Mouse (Mus musculus): ENCODE data around the gene Nbl1. TPM values are rescaled to one million over a fixed set of nuclear protein-coding genes. Genes with fewer than 3 reads are reported as not detected.

The Nbl1 gene
- polyA plus RNA-seq, 1 experiment from 2014 or later: 57.4 TPM

DNA sequence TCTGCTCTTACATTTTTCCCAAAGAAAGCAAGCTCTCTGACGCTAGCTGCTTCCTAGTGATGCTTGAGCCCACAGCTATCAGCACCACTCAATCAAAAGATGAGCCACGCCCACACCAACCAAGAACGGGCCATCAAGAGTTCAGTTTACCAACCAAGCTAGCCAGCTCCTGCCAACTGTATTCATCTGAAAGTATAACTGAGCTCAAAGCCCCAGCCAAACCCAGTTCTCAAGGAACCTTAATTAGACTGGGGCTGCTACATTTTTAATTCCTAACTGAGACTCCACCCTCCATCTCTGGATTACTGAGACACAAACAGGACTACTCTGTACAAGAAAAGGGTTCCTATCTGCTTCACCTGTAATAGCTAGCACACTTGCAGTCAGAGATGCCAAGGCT lies 18.1 kb upstream of the Nbl1 start:
- H3K9ac ChIP-seq (ENCODE audit: low read length): no peak overlapping the region
- H3K4me3 ChIP-seq (ENCODE audit: low read length): no peak overlapping the region
- ATAC-seq (ENCODE audit: low read depth): peak; percentile 32; the same call in 1 of the 2 replicates
- no peaks in the 10 kb centered on the region for H3K27me3 ChIP-seq (ENCODE audit: control insufficient read depth, insufficient read depth, low read depth, low read length)
- H3K4me2 ChIP-seq (ENCODE audit: low read depth, low read length): no peak overlapping the region
- whole genome bisulfite sequencing: 35% methylated on average over 3 of the region's 3 CpGs
- H3K36me3 ChIP-seq (ENCODE audit: control insufficient read depth, insufficient read depth, low read length): no peaks in the 10 kb centered on the region
- no peaks in the 10 kb centered on the region for H3K9me3 ChIP-seq (ENCODE audit: control insufficient read depth, low read length)
- H3K4me1 ChIP-seq (replicated peaks; ENCODE audit: control insufficient read depth, insufficient read depth, low read length): peaks cover 17% of the 10 kb centered on the region
- H3K27ac ChIP-seq (ENCODE audit: low read length): peak overlapping the region; percentile 60

DNA sequence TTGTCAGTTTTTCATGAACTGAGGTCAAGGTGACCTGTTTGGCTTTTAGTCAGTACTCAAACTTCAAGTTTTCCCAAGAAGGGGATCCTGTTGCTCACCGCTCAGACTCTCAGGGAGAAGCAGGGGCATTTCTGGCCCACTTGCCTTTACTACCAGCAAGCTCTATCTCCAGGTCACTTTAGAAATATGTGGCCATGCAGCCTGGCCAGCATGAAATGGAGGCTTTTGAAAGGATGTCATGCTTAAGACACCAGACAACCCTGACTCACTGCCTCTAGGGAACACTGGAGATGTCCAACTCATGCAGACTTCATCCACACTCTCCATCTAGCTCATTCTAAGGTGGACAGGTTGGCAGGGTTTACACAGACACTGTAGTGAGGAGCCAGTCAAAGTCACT lies 12.7 kb upstream of the Nbl1 start:
- Histone ChIP-seq H3K4me2 (ENCODE audit: low read depth, low read length) (no peak overlapping the region), H3K9me3 (ENCODE audit: control insufficient read depth, low read length) (no peaks in the 10 kb centered on the region), H3K27me3 (ENCODE audit: control insufficient read depth, insufficient read depth, low read depth, low read length) (no peaks in the 10 kb centered on the region), H3K27ac (ENCODE audit: low read length) (no peak overlapping the region), H3K4me3 (ENCODE audit: low read length) (no peak overlapping the region), H3K36me3 (ENCODE audit: control insufficient read depth, insufficient read depth, low read length) (peaks cover 8% of the 10 kb centered on the region), H3K4me1 (replicated peaks; ENCODE audit: control insufficient read depth, insufficient read depth, low read length) (0 out of 2 replicates have a peak, but pooled peaks cover 2% of the 10 kb centered on the region), H3K9ac (ENCODE audit: low read length) (no peak overlapping the region)
- WGBS: 90% methylated on average over 1 of the region's 1 CpGs
- no peak for ATAC-seq (ENCODE audit: low read depth)

DNA sequence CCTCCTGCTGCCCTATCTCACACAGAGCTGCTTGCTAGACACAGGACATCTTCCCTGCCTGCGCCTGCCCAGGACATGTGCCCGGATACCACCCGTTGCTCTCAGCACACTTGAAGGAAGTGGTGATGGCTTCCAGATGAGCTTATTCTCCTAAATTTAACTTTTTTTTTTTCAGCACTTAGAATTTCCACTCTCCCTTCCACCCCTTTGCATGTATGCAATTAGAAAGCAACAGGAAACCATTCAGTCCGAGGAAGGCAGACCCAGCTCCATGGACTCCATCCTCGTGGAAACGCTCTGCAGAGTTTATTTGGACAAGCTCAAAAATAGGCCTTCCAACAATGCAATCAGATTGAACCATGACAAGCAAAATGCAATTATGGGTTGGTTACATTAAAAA lies 8.8 kb upstream of the Nbl1 start:
- H3K9me3 ChIP-seq (ENCODE audit: control insufficient read depth, low read length): no peaks in the 10 kb centered on the region
- H3K27ac ChIP-seq (ENCODE audit: low read length): no peak overlapping the region
- H3K9ac ChIP-seq (ENCODE audit: low read length): no peak overlapping the region
- H3K4me1 ChIP-seq (replicated peaks; ENCODE audit: control insufficient read depth, insufficient read depth, low read length): peaks cover under 1% of the 10 kb centered on the region; the same call in 1 of the 2 replicates
- 67% methylated on average over 6 of the region's 6 CpGs for WGBS
- H3K4me3 ChIP-seq (ENCODE audit: low read length): no peak overlapping the region
- ATAC-seq (ENCODE audit: low read depth): no peak
- no peaks in the 10 kb centered on the region for H3K27me3 ChIP-seq (ENCODE audit: control insufficient read depth, insufficient read depth, low read depth, low read length)
- H3K4me2 ChIP-seq (ENCODE audit: low read depth, low read length): no peak overlapping the region
- H3K36me3 ChIP-seq (ENCODE audit: control insufficient read depth, insufficient read depth, low read length): peaks cover 8% of the 10 kb centered on the region

DNA sequence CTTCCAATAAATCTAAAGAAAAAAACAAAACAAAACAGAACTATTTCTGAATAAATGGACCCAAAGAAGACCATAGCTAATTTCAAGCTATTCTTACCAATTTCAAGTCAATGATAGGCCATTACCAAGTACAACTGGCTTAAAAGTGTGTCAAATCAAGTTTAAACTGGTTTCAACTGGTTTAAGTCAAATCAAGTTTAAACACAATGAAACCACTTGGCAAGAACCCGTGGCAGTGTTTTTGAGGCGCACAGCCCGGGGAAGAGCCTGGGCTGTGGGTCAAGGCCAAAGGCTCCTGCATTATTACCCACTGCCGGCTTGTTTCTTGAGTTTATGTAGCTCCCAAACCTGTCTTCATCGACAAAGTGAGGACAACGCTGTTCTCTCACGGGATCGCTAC lies 7.5 kb upstream of the Nbl1 start:
- WGBS: 85% methylated on average over 8 of the region's 8 CpGs
- ATAC-seq (ENCODE audit: low read depth): no peak
- no peak overlapping the region for H3K27ac ChIP-seq (ENCODE audit: low read length)
- H3K27me3 ChIP-seq (ENCODE audit: control insufficient read depth, insufficient read depth, low read depth, low read length): no peaks in the 10 kb centered on the region
- H3K4me1 ChIP-seq (replicated peaks; ENCODE audit: control insufficient read depth, insufficient read depth, low read length): peaks cover 13% of the 10 kb centered on the region
- peaks cover 8% of the 10 kb centered on the region for H3K36me3 ChIP-seq (ENCODE audit: control insufficient read depth, insufficient read depth, low read length)
- no peak overlapping the region for H3K9ac ChIP-seq (ENCODE audit: low read length)
- H3K9me3 ChIP-seq (ENCODE audit: control insufficient read depth, low read length): no peaks in the 10 kb centered on the region
- H3K4me2 ChIP-seq (ENCODE audit: low read depth, low read length): no peak overlapping the region
- no peak overlapping the region for H3K4me3 ChIP-seq (ENCODE audit: low read length)

DNA sequence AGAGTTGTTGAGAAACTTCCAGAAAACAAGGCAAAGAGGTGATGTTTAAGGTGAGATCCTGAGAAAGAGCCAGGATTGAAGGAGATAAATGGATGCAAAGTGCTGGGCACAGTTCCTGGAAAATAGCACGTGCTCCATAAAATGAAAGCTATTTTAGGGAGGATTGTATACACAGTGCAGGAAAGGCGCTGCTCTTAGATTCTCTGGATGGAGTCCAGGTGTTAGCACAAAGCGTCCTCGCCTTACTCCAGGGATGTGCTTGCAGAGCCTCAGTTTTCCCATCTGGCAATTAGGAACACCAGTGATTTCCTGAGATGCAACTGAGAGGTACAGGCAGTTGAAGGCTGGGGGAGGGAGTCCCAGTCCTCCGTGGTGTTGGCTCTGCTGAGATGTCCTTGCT lies 3.4 kb upstream of the Nbl1 start:
- Histone ChIP-seq H3K9me3 (ENCODE audit: control insufficient read depth, low read length) (no peaks in the 10 kb centered on the region), H3K36me3 (ENCODE audit: control insufficient read depth, insufficient read depth, low read length) (no peaks in the 10 kb centered on the region), H3K9ac (ENCODE audit: low read length) (no peak overlapping the region), H3K4me3 (ENCODE audit: low read length) (no peak overlapping the region), H3K4me2 (ENCODE audit: low read depth, low read length) (no peak overlapping the region), H3K27me3 (ENCODE audit: control insufficient read depth, insufficient read depth, low read depth, low read length) (peaks cover 7% of the 10 kb centered on the region; the same call in 1 of the 2 replicates), H3K27ac (ENCODE audit: low read length) (no peak overlapping the region), H3K4me1 (replicated peaks; ENCODE audit: control insufficient read depth, insufficient read depth, low read length) (peaks cover 23% of the 10 kb centered on the region)
- ATAC-seq (ENCODE audit: low read depth): 0 out of 2 replicates have a peak, but pooled peaks have one; percentile 24
- WGBS: 17% methylated on average over 5 of the region's 5 CpGs

DNA sequence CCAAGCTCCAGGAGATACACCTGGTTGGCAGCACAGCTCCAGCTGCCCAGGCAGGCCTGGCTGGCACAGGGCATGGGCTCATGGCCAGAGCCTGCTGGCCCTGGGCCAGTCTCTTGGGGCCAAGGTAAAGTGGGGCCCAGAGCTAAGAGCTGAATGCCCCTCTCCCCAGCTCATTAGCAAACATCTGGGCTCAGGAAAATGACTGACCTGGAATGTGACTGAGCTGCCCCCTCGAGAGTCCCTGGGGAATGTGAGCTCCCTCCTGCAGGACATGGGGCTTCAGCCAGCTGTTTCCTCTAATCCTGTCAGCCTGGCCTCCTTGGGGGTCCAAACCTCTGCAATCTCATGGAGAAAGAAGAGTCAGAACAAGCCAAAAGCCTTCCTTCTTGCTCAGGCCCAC lies 2.6 kb upstream of the Nbl1 start:
- Histone ChIP-seq H3K27ac (ENCODE audit: low read length) (peak overlapping the region; percentile 78), H3K9ac (ENCODE audit: low read length) (no peak overlapping the region), H3K36me3 (ENCODE audit: control insufficient read depth, insufficient read depth, low read length) (no peaks in the 10 kb centered on the region), H3K4me3 (ENCODE audit: low read length) (no peak overlapping the region), H3K27me3 (ENCODE audit: control insufficient read depth, insufficient read depth, low read depth, low read length) (peaks cover 7% of the 10 kb centered on the region; the same call in 1 of the 2 replicates), H3K4me2 (ENCODE audit: low read depth, low read length) (no peak overlapping the region), H3K4me1 (replicated peaks; ENCODE audit: control insufficient read depth, insufficient read depth, low read length) (peaks cover 25% of the 10 kb centered on the region), H3K9me3 (ENCODE audit: control insufficient read depth, low read length) (no peaks in the 10 kb centered on the region)
- 0% methylated on average over 1 of the region's 1 CpGs for WGBS
- peak; percentile 31 for ATAC-seq (ENCODE audit: low read depth)

DNA sequence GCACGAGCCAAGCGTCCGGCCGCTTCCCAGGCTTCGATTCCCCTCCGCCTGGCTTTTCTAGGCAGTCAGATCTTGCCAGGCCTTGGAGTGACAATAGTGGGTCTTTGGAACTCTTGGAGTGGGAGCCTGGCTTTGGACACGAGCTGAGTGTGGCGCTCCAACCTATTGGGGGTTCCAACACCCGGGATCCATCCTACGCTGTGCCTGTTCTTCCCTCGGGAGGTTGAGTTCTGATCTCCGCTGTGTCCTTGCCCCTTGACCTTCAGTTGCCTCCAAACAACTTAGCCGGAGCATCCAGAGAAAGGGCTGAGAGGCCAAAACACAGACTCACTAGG lies 370 bp upstream of the Nbl1 start:
- H3K4me1 ChIP-seq (replicated peaks; ENCODE audit: control insufficient read depth, insufficient read depth, low read length): peaks cover 27% of the 10 kb centered on the region
- no peak overlapping the region for H3K27ac ChIP-seq (ENCODE audit: low read length)
- H3K4me3 ChIP-seq (ENCODE audit: low read length): peak overlapping the region; percentile 74
- peak overlapping the region; percentile 96 for H3K4me2 ChIP-seq (ENCODE audit: low read depth, low read length)
- 0 out of 2 replicates have a peak, but pooled peaks have one; percentile 3 for ATAC-seq (ENCODE audit: low read depth)
- H3K36me3 ChIP-seq (ENCODE audit: control insufficient read depth, insufficient read depth, low read length): no peaks in the 10 kb centered on the region
- peak overlapping the region; percentile 87 for H3K9ac ChIP-seq (ENCODE audit: low read length)
- no peaks in the 10 kb centered on the region for H3K9me3 ChIP-seq (ENCODE audit: control insufficient read depth, low read length)
- WGBS: 23% methylated on average over 13 of the region's 13 CpGs
- peaks cover 7% of the 10 kb centered on the region; the same call in 1 of the 2 replicates for H3K27me3 ChIP-seq (ENCODE audit: control insufficient read depth, insufficient read depth, low read depth, low read length)

DNA sequence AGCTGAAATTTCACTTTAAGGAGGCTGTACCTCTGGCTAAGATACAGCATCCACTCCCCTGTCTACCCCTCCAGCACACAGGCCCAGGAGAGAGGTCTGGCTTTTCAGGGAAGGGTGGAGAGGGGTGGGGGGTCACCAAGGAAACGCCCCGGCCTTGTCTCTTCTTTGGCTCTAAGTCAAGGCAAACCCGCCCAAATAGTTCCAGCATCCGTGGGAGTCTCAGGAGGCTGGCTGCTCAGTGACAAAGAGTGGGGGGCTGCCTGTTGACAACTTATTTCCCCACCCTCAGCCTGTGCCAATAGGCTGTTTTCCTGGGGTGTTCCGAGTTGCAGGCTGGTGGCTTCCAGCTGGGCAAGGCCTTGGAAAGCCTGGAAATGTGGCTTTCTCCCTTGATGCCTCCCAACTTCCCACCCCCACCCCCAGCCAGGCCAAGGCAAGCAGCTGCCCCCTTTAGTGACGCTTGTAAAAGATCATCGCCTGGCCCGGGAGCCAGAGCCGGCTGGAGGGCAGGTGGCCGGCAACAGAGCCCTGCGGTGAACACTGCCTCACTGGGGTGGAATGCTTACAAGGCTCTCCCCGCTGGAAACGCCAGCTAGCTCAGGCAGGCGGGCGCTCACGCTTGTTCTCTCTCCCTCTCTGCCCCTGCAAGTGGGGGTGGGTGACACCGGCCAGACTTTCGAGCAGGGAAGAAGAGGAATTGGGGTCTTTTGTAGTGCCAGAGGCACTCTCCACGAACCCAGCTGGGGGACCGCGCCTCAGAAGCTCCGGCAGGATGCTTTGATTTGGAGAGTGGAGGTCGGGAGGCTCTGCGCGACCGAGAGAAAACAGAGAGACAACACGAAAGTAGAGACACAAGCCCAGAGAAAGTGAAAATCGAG lies 1.1 kb downstream of the Nbl1 start:
- peak; percentile 6; the same call in 1 of the 2 replicates for ATAC-seq (ENCODE audit: low read depth)
- Histone ChIP-seq H3K36me3 (ENCODE audit: control insufficient read depth, insufficient read depth, low read length) (no peaks in the 10 kb centered on the region), H3K9me3 (ENCODE audit: control insufficient read depth, low read length) (no peaks in the 10 kb centered on the region), H3K4me3 (ENCODE audit: low read length) (peak overlapping the region; percentile 74), H3K9ac (ENCODE audit: low read length) (peak overlapping the region; percentile 87), H3K4me2 (ENCODE audit: low read depth, low read length) (peak overlapping the region; percentile 96), H3K27me3 (ENCODE audit: control insufficient read depth, insufficient read depth, low read depth, low read length) (peaks cover 7% of the 10 kb centered on the region; the same call in 1 of the 2 replicates), H3K4me1 (replicated peaks; ENCODE audit: control insufficient read depth, insufficient read depth, low read length) (peaks cover 27% of the 10 kb centered on the region), H3K27ac (ENCODE audit: low read length) (peak overlapping the region; percentile 38; the same call in 1 of the 2 replicates)
- WGBS: 3% methylated on average over 28 of the region's 28 CpGs

DNA sequence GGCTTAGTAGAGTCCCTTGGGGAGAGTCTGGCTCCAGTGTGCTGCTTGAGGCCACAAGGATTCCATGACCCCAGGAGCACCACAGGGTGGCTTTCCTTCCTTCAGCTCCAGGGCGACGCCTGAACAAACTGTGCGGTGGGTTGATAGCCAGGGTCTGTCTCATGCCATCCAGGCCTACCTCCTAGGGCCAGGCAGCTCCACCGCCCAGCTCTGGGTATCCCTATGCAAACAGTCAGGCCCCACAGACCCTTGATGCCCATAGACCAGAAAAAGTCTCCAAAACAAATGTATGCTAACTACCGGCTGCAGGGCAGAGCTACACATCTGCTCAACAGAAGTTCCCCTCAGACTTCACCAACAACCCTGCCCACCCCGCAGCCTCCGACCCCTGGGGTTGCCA lies 1.7 kb downstream of the Nbl1 start:
- peak overlapping the region; percentile 96 for H3K4me2 ChIP-seq (ENCODE audit: low read depth, low read length)
- H3K4me1 ChIP-seq (replicated peaks; ENCODE audit: control insufficient read depth, insufficient read depth, low read length): peaks cover 22% of the 10 kb centered on the region
- no peak overlapping the region for H3K27ac ChIP-seq (ENCODE audit: low read length)
- H3K27me3 ChIP-seq (ENCODE audit: control insufficient read depth, insufficient read depth, low read depth, low read length): peaks cover 7% of the 10 kb centered on the region; the same call in 1 of the 2 replicates
- H3K4me3 ChIP-seq (ENCODE audit: low read length): peak overlapping the region; percentile 74
- 48% methylated on average over 7 of the region's 7 CpGs for WGBS
- no peaks in the 10 kb centered on the region for H3K36me3 ChIP-seq (ENCODE audit: control insufficient read depth, insufficient read depth, low read length)
- no peak for ATAC-seq (ENCODE audit: low read depth)
- peak overlapping the region; percentile 87 for H3K9ac ChIP-seq (ENCODE audit: low read length)
- no peaks in the 10 kb centered on the region for H3K9me3 ChIP-seq (ENCODE audit: control insufficient read depth, low read length)
